Mouse (Mus musculus): ENCODE data around the gene Mbip. TPM values are rescaled to one million over a fixed set of nuclear protein-coding genes. Genes with fewer than 3 reads are reported as not detected.

The Mbip gene
- 47.4 to 66.5 TPM (median 49.5 TPM) in 3 replicates for total RNA-seq (2017)

DNA sequence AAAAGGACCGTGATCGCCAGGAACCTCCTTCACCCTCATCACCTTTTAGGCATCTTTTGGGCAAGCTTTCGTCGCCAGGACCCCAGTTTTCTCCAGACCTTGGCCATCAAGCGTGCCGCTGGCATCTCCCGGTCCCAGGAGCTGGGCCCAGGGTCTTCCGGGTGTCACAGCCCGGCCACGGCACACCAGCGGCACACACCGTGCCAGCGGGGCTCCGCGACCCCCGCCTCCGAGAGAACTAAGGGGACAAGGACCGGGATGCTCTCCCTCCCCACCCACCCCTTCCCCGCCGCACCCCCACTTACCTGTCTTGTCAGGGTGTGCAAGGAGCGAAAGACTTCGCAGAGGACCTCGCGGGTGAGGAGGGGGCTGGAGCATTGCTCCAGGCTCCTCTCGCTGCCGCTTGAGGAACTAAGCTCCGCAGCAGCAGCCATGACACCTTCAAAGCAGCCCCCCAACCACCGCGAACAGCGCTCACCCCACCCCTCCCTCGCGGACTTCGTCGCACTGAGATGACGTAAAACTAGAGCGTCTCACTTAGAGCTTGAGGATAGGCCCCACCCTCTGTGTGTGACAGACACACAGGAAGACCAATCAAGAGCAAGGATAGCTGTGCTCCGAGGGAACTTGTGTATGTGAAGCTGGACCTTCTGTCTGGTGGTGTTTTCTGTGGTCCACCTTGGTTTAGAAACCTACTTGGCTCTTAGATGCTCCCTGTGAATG lies at the start of gene Mbip:
TSS of gene Mbip (minus strand) at position 528 of the 723 bp plus-strand sequence.
- peak; percentile 100 for ATAC-seq (replicated peaks; ENCODE audit: insufficient number of reproducible peaks, low FRiP score, low TSS enrichment, poor library complexity, severe bottlenecking)

DNA sequence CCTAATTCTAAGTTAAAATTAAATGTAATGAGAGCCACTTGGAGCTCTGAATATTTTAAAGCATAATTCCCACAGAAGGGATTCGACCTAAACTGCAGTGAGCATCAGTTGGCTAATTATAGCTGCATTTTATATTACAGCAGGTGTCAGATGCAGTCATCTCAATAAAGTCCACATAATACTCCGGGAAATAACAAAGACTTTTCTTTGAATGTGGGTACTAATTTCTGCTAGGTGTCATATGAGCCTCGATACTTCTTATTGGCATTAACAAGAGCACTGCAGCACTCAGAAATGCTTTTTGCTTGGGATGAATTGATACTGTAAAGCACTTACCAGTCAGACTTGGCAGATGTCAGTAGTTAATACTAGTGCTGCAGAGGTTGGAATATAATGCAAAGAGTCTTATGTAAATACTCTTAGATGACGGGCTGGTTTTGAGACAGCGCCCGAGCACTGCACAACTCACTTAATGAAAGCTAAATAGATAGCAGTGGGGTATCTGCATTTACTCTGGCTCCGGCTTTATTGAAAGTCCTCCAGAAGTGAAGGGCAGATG lies 42.0 kb upstream of the Mbip start:
- no peak for ATAC-seq (replicated peaks; ENCODE audit: insufficient number of reproducible peaks, low FRiP score, low TSS enrichment, poor library complexity, severe bottlenecking)

DNA sequence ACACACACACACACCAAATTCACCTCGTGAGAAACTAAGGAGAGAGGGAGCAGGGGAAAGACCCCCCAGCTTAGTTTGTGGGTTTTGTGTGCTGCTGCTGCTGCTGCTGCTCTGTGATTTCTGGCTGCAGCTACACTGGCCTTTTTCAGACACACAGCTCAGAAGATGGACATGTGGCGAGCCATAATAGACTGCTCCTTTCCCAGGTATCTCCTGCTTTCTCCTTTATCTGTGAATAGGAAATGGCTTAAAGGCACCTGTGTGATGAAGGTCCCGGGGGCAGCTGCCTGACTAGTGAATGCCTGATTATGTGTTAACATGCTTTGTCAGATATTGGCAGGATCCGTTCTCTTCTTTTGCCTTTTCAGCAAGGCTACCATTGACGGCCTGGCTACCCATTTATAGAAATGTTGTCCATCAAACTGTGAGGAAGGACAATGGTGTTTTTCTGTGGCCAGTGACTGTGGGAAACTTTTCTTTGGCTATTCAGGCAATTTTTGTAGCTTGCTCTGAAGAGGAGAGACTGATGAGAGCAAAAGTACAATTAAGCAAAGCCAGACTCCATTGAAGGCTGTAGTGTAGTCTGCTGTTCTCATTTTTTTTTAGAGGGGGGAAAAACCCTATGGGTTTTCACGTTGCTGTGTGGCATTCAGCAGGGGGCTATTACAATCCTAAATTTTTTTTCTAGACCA lies 41.4 kb upstream of the Mbip start:
- no peak for ATAC-seq (replicated peaks; ENCODE audit: insufficient number of reproducible peaks, low FRiP score, low TSS enrichment, poor library complexity, severe bottlenecking)

DNA sequence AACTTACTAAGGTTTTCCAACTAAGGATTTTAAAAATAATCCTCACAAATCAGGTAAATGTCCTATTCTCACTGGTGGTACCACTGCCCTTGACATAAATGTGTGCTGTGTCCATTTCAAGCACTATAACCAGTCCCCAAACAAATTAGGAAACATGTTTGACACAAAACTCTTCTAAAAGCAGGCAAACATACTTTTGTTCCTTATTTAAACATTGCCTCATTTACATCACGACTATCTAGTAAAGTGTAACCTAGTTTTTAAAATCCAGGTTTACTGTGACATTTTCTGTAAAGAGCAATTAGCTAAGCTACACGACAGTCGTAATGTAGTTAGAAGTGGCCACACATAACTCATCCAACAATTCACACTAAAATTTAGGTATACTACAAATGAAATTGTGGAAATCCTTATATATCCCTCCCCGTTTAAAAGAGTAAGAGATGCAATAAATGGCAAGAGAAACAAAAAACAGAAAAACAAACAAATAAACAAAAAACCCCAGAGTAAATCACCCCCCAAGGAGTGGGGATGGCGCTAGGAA lies 851 bp downstream of the Mbip start:
- ATAC-seq (replicated peaks; ENCODE audit: insufficient number of reproducible peaks, low FRiP score, low TSS enrichment, poor library complexity, severe bottlenecking), result no peak

DNA sequence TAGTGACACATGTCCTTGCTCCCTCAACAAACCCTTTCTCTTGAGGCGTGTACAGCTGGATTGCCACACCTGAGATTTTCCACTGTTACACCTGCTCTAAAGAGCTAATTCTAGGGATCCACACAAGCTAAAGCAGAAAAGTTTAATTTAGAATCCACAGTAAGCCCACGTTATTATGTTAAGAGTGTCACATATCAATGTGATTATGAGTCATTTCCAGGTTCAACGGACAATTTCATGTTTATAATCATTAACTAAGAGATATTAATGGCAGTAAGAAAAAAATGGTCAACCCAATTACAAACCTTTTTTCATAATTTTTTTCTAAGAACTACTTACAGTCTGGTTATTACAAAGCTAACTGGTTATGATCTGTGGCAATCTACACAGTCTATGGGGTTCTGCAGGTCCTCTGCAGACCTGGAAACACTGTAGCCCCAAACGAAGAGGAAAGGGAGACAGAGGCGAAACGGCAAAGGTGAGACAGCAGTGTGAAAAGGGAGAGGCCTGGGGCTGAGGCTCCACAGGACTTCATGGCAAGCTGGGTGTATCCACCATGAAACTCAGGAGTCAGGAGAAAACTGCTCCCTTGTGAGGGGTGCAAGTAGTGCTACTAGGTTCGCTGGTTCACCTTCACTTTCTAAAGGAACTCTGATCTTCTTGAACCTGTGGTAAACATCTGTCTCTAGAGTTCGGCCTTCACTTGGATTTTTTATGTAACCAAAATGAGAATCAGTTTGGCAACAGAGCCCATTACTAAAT lies 6.2 kb downstream of the Mbip start:
- ATAC-seq (replicated peaks; ENCODE audit: insufficient number of reproducible peaks, low FRiP score, low TSS enrichment, poor library complexity, severe bottlenecking), result no peak

DNA sequence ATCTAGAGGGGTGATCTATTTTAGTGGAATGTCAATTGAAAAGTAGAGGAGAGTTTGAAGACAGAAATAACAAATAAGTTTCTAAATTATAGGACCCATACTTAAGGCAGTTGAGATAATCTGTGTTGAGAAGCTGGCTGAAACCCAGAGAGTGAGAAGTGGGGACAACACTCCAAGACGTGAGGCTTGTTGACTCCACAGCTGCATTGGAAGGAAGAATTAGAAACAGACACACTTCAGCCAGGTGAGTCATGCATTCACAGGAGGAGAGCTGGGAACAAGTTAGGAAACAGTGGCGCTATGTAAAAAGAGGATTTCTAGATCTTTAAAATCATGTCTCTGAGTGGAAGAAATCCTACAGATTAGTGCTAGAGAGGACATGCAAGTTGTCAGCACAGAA lies 12.2 kb downstream of the Mbip start:
- ATAC-seq (replicated peaks; ENCODE audit: insufficient number of reproducible peaks, low FRiP score, low TSS enrichment, poor library complexity, severe bottlenecking), result no peak

DNA sequence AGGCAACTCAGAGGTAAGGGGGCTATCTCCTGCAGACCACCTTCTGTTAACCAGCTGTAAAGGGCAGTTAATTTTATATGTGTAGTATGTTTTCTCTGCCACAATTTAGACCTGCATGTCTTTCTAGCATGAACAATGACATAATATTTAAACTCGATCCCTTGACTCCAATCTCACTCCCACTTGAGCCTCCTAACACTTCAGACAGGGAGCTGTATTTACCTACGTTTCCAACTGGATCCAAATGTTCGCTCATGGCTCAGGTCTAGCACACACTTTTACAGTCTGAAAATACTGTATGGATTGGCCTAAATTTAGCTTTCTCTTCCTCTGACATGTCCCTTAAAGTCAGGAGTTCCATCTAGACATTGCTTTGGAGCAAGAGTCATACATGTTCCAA lies 13.2 kb downstream of the Mbip start:
- ATAC-seq (replicated peaks; ENCODE audit: insufficient number of reproducible peaks, low FRiP score, low TSS enrichment, poor library complexity, severe bottlenecking), result no peak

DNA sequence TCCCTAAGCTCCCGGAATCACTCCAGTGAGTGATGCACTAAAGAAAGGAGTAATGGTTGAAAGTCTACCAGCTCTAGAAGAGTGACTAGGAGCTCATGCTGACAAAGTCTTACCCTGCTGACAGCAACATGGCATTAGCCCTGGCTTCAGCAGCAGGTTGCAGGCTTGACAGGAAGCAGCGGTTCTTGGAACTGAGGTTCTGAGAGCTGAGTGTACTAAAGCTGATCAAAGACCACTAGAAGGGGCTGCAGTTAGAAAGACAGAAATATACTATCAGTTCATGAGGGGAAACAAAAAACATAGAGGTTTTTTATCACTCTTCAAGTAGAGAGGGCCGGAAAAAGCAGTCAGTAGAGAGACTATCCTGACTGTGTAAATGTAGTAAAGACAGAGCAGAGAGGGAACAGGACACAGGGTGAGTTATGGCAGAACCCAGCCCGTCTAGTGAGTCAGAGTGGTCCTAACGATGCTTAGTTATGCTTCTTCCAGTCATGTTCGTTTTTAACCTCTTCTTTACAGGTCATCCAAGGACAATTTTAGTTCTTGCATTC lies 18.2 kb downstream of the Mbip start:
- no peak for ATAC-seq (replicated peaks; ENCODE audit: insufficient number of reproducible peaks, low FRiP score, low TSS enrichment, poor library complexity, severe bottlenecking)

DNA sequence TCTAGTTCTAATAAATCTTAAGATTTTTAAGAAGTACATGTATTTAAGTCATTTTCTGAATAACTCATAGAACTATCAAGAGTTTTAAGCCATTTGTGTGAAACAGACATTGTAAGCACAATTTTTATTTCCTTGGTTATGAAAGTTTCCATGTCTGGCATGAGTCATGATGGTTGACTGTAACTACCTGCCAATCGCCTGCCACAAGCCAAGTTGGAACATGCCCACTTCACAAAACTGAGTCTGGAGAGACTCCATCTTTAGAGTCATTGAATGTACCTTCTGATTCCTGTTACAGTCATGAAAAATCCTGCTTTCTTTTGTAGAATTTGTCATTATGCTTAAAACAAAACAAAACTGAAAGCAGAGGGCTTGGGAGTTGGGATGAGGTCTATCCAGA lies 19.8 kb downstream of the Mbip start:
- no peak for ATAC-seq (replicated peaks; ENCODE audit: insufficient number of reproducible peaks, low FRiP score, low TSS enrichment, poor library complexity, severe bottlenecking)

DNA sequence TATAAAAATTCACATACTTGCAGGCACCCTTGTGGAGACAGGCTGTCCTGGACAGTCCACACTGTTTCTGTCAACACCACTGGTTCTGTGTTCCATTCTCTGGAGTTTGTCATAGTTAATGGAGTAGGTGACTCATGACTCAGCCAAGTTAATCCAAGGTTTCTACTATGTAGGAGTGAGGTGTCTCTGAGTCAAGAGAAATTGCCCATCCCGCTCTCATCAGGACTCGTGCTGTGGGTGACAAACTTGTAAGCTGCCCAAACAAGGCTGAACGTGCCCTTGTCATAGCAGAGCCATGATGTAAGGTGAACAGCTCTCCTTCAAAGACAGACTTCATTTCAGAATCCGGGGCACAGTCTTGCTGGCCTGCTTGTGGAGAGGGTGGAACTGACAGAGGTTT lies 26.8 kb downstream of the Mbip start:
- no peak for ATAC-seq (replicated peaks; ENCODE audit: insufficient number of reproducible peaks, low FRiP score, low TSS enrichment, poor library complexity, severe bottlenecking)

DNA sequence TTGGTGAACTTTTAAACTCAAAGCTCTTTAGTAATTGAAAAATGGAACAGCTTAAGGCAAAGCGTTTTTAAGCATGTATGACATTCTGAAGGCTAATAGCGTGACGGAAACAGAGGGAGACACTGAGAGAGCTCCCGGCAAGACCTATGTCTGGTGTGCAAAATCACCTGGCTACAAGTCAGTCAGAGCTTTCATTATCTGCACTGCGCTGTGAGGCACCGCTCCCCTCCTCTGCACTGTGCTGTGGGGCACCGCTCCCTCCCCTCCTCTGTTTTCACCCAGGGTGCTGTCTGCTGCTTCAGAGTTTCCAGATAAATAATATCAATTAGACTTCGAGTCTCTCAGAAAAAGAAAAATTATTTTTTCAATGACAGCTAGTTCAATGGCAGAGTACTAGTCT lies 27.6 kb downstream of the Mbip start:
- no peak for ATAC-seq (replicated peaks; ENCODE audit: insufficient number of reproducible peaks, low FRiP score, low TSS enrichment, poor library complexity, severe bottlenecking)

DNA sequence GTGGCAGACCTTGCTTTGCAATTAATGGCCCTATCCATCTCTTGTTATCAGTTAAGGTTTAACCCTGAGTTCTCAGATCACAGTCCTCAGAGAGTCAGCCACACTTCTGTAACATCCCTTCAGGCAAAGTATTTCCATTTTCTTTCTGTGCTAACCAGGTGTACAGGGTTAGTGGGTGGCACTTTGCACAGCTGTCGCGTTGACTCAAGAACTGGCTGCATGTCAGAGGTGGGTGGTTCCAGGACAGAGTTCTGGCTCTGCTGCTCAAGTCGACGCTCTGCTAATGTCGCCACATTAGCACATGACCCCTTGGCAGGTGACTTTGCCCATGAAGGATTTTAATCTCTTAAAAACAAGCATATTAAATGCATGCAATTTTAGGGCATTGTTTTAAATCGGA lies 39.9 kb downstream of the Mbip start:
- no peak for ATAC-seq (replicated peaks; ENCODE audit: insufficient number of reproducible peaks, low FRiP score, low TSS enrichment, poor library complexity, severe bottlenecking)

DNA sequence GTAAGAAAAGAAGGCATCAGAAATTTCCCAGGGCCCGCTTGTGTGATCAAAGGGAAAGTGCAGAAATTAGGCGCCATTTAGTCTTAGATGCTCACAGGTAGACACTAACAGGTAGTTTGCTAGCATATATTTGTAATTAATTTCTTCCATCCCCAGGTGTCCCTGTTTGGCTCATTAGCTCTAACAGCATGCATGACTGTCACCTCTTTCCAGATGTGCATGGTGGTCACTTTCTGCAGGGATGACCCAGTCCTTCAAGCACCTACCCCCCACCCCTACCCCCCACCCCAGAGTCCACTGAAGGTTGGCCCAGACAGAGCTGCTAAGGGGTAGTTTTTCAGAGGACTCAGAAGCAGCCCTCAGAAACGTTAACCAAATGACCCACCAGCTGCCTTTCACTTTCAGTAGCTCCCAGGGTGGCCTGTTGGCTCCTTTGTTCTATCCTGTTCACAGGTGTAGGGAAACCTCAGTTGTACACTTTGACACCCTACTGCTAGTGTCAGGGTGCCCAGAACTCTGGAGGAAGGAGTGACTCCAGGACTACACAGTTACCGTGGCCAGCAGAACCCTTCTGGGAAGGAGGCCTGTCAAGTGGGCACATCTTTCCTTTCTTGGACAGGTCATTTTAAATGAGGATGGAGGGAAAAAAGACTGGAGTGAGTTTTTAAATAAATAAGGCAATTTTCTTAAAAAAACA lies 43.2 kb downstream of the Mbip start:
- ATAC-seq (replicated peaks; ENCODE audit: insufficient number of reproducible peaks, low FRiP score, low TSS enrichment, poor library complexity, severe bottlenecking), result no peak

DNA sequence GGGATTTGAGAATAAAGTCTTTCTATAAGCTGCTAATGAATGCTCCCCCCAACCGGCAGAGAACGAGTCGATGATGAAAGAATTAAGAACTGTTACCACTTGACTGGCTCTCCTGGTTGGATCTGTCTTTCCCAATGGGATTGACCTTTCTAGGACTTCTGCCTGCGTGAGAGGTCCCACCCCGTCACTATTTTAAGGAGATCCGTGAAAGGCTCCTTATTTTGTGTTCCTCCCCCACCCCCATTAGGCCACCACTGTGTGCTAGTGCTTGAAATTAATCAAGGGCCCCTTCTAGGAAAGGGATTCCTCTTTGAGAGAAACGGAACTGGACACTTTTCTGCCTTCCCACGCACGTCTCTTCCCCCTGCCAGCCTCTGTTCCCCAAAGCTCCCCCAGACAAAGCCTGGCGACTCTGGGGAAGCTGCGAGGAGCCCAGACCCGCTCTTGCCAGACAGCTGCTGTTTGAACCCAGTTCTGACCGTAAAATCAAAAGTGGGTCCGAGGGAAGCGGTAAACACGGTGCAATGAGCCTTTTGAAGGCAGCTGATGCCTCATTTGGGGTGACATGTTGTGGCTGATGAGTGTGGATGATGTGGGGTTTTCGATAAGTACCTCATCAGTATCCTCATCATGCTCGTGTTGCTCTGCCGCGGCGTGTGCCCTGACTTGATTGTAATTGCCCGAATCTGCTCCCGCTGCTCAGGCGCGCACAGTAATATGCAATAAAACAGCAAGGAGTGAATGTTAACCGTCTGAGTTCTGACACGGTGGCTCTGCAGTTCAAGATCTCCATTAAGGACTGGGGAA lies 44.0 kb downstream of the Mbip start:
- ATAC-seq (replicated peaks; ENCODE audit: insufficient number of reproducible peaks, low FRiP score, low TSS enrichment, poor library complexity, severe bottlenecking), result no peak

DNA sequence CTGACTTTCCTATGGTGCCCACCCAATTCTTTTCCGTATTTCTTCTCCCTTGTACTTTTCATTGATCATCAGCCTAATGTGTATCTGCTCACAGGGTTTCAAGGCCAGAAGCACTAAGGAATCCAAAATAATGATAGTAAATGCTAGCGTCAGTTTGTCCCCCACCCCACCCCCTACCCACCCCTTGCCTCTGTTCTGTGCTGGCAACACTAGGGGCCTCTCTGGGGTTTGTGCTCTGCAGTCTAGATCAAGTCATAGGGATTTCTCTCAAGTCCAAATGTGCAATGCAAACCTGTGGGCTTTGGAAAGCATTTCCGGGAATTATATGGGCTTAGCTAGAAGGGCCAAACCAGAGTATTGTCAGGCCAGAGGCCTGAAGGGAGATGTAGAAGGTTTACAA lies 46.1 kb downstream of the Mbip start:
- ATAC-seq (replicated peaks; ENCODE audit: insufficient number of reproducible peaks, low FRiP score, low TSS enrichment, poor library complexity, severe bottlenecking), result no peak

DNA sequence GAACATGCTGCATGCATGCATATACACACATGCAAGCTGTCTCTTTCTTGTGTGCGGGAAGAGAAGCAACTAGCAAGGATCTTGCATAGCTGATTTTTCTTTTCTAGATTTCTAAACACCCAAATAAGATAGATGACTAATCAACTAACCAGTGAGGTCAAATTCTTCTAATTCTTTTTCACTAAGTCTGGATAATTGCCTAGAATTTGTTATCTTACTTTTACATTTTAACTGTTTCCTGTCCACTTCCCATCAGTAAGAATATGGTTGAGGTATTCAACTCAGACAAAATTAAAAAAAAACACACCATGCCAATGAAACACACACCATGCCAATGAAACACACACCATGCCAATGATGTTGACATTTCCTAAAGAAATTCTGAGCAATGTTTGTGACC lies 46.8 kb downstream of the Mbip start:
- no peak for ATAC-seq (replicated peaks; ENCODE audit: insufficient number of reproducible peaks, low FRiP score, low TSS enrichment, poor library complexity, severe bottlenecking)

DNA sequence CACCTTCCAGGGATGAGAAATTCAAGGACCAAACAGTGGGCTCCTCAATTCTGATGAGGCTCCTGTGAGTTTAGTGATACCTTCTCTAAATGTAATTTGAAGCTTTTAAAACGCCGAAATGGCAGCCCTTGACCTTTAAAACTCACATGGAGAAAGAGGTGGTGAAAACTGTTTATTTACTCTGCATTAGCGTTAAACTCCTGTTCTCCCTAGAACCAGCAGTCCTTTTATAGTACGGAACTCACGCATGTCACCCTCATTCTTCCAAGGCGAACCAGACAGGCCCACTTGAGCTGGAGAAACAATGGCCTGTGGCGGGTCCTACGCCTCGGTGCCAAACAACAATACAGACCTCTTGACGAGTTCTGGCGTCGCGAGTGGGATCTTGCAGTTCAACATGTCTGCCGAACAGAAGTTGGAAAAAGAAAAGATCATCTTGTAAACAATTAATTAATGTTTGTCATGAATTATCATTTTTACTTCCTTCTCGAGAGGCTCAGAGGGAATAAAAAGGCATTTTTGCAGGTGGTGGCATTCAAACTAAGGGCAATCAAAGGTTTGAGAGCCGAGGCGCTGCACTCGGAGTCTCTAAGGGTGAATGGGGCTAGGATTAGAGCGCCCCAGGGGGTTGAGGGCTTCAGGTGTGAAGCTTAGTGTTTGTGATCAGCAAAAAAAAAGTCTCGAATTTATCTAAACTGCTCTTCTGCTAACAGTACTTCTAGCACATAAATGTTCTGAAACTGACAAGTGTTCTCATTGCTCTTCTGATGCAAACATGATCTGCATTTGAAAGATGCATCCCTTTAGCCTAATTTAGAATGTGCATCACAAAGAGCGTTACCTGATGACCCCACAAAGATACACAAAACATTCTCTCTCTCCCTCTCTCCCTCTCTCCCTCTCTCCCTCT lies 47.5 kb downstream of the Mbip start:
- ATAC-seq (replicated peaks; ENCODE audit: insufficient number of reproducible peaks, low FRiP score, low TSS enrichment, poor library complexity, severe bottlenecking), result no peak
